Mouse (Mus musculus) c-Kit-positive CD71-negative TER-119-negative erythroid progenitor cells, embryonic 14.5 days (primary cell): ENCODE data around the gene Vmn1r66.
"Not testable (repeated sequence)": the region's sequence is repeated elsewhere in the genome, so short reads cannot be mapped to it uniquely, and the experiment has no call there.

Experiments
- DNase-seq: peaks from one replicate; pipeline ENCODE4 v3.0.0-alpha.2; 2013; ENCODE audit warnings: low read depth

Gene Vmn1r66

GRCm38 (mm10) chr7:10277906-10278305 lies at the start of gene Vmn1r66:
Vmn1r66 (minus strand) TSS chr7:10278006.
- no peak for DNase-seq

- DNase-seq, result not testable (repeated sequence)
Observed at GRCm38 (mm10) chr7:10325462-10325861, 47.7 kb upstream of the Vmn1r66 start.

GRCm38 (mm10) chr7:10252075-10252474 lies 25.7 kb downstream of the Vmn1r66 start:
- DNase-seq, result no peak

- DNase-seq, result no peak
Observed at GRCm38 (mm10) chr7:10249146-10249545, 28.7 kb downstream of the Vmn1r66 start.
